Mouse (Mus musculus) cortical plate, adult 2 months (tissue): ENCODE results near the gene Henmt1.

ENCODE experiments used
- CTCF ChIP-seq: fragments of 200-500 bp; IDR thresholded peaks from 2 replicates; pipeline ENCODE4 v1.5.1; 2011; ENCODE audit warnings: mild to moderate bottlenecking, control low read depth, low read length; ENCODE audit not compliant: insufficient read depth; ENCODE audit errors: extremely low read depth
- POLR2A ChIP-seq: fragments of 200-500 bp; IDR thresholded peaks from 2 replicates; pipeline ENCODE4 v1.6.1; 2011; ENCODE audit warnings: mild to moderate bottlenecking, low read length, control low read depth; ENCODE audit not compliant: insufficient read depth; ENCODE audit errors: extremely low read depth

GRCm38 (mm10) chr3:108925677-108926076 is 14.0 kb upstream of the Henmt1 start:
- no peak for TF ChIP-seq POLR2A
- TF ChIP-seq CTCF: no peak
